Mouse (Mus musculus) cerebellum, postnatal 10 days (tissue): ENCODE measurements at regions not wholly inside any gene's neighbourhood (a gene's known extent, or its start where the extent isn't known, plus 50 kb on each side); places are given as distances from the start of the nearest gene placed in this dataset.

Source experiments
- DNase-seq, 2 experiments: peaks; one replicate each; pipeline ENCODE4 v3.0.0; 2021; ENCODE audit warnings: mixed read lengths in 2 of 2

- DNase-seq, result no peak
These were observed 495.2 kb upstream of the 1700015G11Rik start for GRCm38 (mm10) chr7:52510686-52511085.

- DNase-seq, result no peak
These were observed 492.5 kb upstream of the 1700015G11Rik start for GRCm38 (mm10) chr7:52507988-52508387.

- peak; percentile 23 to 54 for DNase-seq
These were observed 451.6 kb upstream of the 1700015G11Rik start for GRCm38 (mm10) chr7:52467135-52467534.

GRCm38 (mm10) chr7:52466585-52466984 lies 451.1 kb upstream of the 1700015G11Rik start:
- DNase-seq, result no peak
